Mouse (Mus musculus) kidney, adult 10 weeks (tissue): ENCODE results near the gene Sod2. TPM values are rescaled to one million over a fixed set of nuclear protein-coding genes. Genes with fewer than 3 reads are reported as not detected.

Experiments used
- polyA plus RNA-seq: library from polyadenylated mRNA; stranded (reverse); fragments of 350-450 nt; fragmentation: Illumina TruSeq; extraction: RNeasy Lipid Tissue Mini Kit (QIAGEN cat#74804); gene quantifications from one replicate; pipeline ENCODE4 v1.2.3, GENCODE M21; 2014; ENCODE audit warnings: low read depth, low replicate concordance

The Sod2 gene
- 265 TPM for polyA plus RNA-seq

DNA sequence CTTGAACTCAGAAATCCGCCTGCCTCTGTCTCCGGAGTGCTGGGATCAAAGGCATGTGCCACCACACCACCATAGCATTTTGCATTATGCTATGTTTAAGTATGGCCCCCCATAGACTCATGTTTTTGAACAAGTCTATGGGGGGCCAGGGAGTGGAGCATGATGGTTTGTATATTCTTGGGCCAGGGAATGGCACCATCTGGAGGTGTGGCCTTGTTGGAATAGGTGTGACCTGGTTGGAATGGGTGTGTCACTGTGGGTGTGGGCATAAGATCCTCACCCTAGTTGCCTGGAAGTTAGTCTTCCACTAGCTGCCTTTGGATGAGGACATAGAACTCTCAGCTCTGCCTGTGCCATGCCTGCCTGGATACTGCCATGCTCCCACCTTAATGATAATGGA lies at the start of gene Sod2:
Sod2 (plus strand) TSS at position 301 of the 400 bp plus-strand sequence.

DNA sequence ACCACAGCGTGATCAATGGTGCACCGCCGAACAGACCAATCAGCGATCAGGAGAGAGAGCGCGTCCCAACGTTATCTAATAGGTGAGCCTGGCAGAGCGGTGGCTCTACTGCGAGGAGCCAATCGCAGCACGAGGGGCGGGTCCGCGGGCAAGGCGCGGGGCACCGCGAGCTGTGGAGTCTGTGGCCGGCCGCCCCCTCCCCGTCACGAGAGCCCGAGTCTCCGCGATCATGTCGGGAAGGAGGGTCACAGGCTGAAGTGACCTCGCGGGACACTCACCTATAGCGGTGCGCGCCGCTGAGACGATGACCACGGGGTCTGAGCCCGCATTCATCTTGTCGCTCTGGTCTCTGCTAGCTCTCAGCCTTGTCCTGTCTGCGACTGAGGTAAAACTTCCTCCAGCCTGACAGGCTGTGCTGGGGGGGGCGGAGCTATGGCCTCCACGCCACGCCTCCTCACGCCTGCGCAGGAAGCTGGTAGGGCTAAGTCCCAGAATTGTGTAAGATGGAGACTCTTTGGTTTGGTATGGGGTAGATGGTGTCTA lies 46.2 kb upstream of the Sod2 start, which contains the start of gene Acat2:
Acat2 (minus strand) TSS at position 417 of the 543 bp plus-strand sequence.

DNA sequence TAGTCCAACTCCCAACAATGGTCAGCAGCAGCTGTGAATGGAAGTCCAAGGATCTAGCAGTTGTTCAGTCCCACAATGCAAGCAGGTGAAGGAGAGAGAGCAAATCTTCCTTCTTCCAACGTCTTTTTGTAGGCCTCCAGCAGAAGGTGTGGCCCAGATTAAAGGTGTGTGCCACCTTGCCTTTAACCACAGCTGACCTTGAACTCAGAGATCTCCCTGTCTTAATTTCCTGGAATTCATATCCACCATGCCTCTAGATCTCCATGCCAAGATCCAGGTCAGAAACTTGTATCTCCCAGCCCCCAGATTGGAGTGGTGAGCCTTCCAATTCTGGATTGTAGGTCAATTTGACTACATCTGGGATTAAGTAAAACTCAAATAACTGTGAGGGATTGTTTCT lies 12.6 kb upstream of the Sod2 start, which contains the start of gene Wtap:
Wtap (minus strand) TSS at position 101 of the 400 bp plus-strand sequence.

DNA sequence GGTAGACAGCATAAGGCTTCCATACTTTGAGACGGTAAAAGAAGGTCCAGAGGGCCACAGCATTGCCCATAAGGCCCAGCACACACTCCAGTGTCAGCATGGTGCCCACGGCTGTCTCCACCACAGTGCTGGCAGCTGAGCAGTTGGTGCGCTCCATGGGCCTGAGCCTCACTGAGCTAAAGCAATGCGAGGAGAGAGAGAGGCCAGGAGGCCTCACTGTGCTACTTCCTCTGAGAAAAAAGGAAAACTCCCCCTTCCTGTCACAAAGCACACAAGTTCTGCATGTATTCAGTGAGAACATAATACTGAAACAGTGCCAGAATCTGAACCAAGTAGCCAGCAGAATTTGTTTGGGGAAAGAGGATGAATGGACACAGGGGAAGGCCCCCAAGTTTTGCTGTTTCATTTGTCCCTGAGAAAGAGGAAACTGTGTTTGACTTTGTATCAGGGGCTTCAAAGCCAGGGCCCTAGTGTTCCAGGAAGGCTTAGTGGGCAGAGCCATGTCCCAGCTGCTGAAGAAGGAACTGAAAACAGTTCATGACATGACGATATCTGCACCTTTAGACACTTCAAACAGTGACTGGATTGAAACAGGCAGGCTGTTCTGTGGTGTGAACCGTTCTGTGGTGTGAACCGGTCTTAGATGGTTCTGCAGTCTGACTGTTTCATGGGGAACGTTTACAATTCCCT lies 45.6 kb downstream of the Sod2 start, which contains the start of gene Gpr31b:
Gpr31b (minus strand) TSS at position 173 of the 690 bp plus-strand sequence.

DNA sequence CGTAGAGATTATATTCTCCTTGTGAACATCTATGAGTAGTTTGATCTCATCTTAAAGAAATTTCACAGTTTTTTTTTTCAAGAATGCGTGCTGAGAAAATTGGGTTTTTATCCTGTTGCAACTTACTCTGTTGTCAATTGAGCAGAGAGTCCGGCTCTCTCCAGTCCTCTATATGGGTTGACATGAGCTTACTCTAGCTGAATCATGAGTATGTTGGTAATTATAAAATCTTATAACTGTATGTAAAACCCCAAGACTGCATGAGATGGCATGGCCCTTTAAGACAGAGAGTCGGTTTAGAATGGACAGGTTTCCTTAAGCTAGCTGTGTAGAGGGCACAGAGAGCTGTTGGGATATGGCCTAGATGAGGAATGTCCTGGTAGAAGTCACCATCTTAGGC lies 54.2 kb downstream of the Sod2 start, which contains the start of gene Tcp10b:
Tcp10b (plus strand) TSS at position 301 of the 400 bp plus-strand sequence.

Other genes starting within 250 kb of the Sod2 start
- 15.0 TPM for gene Igf2r, start 237.2 kb upstream of the Sod2 start, polyA plus RNA-seq
- 0.89 TPM for gene Mas1, start 138.7 kb upstream of the Sod2 start, polyA plus RNA-seq
- gene Mrgprh, start 130.8 kb upstream of the Sod2 start, polyA plus RNA-seq: 0.28 TPM
- 0.28 TPM for gene Pnldc1, start 96.6 kb upstream of the Sod2 start, polyA plus RNA-seq
- gene Tcp1, start 91.1 kb upstream of the Sod2 start, polyA plus RNA-seq: 507 TPM
- gene Mrpl18, start 90.5 kb upstream of the Sod2 start, polyA plus RNA-seq: 107 TPM
- gene Acat3, start 66.2 kb upstream of the Sod2 start, polyA plus RNA-seq: 18.8 TPM
- 82.3 TPM for gene Acat2, start 46.1 kb upstream of the Sod2 start, polyA plus RNA-seq
- 127 TPM for gene Wtap, start 12.7 kb upstream of the Sod2 start, polyA plus RNA-seq
- gene Gpr31b, start 45.5 kb downstream of the Sod2 start, polyA plus RNA-seq: not detected
- gene Tcp10b, start 54.3 kb downstream of the Sod2 start, polyA plus RNA-seq: 0.36 TPM
- not detected for gene Unc93a, start 125.0 kb downstream of the Sod2 start, polyA plus RNA-seq
- gene Smok2a, start 214.3 kb downstream of the Sod2 start, polyA plus RNA-seq: not detected
- not detected for gene Smok2b, start 223.4 kb downstream of the Sod2 start, polyA plus RNA-seq